Mouse (Mus musculus): ENCODE data around the gene Glis2.
A peak's percentile ranks its signal among the peaks of the same experiment; 100 is the strongest.

The Glis2 gene

GRCm38 (mm10) chr16:4665726-4666125 is 71.2 kb downstream of the Glis2 start:
- no peak for DNase-seq

- DNase-seq = peak; percentile 51 to 83
Measured at GRCm38 (mm10) chr16:4667190-4667808, 72.8 kb downstream of the Glis2 start.

GRCm38 (mm10) chr16:4670317-4670716 is 75.8 kb downstream of the Glis2 start:
- no peak for DNase-seq

- DNase-seq = peak in 1 of 2 experiments; percentile 36
Measured at GRCm38 (mm10) chr16:4674091-4674490, 79.6 kb downstream of the Glis2 start.
